Mouse (Mus musculus) kidney, adult 11 months (tissue): ENCODE results near the gene Tmem183a.

Source experiments
- DNase-seq: peaks from one replicate; pipeline ENCODE4 v3.0.0; 2022

Gene Tmem183a

DNA sequence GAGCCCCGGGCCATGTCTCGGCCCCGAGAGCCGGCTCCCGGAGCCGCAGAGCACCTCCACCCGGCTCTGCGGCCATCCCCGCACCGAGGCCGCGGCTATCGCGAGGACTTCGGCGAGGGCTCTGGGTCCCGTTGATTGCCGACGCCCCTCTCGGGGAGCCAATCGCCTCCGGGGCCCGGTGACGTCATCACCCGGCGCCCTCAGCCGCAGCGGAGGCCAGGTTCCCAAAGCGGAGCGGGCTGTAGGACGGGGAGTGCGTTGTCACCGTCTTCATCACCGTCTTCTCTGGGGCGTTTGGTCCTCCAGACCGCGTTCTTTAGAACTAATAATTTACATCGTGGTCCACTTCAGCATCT is at the start of gene Tmem183a:
Gene Tmem183a (minus strand): TSS at position 123 of the 356 bp plus-strand sequence.
- peak; percentile 94 for DNase-seq

DNA sequence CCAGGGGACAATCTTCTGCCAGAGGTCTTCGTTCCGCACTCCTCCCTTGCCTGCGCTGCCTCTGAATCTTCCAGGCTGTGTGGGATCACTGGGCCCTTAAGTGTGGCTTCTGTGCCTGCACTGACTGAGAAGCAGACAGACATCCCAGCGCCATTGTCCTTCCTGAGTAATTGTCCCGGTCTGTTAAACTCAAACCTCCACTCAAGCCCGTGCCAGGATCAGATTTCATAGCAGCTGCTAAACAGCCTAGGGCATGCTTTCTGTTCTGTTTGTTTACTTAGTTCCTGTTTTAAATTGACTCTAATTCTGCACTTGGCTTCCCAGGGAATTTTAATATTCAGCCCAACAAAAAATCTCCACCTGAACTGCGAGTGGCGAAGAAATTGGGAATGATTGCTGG is 46.3 kb upstream of the Tmem183a start:
- peak; percentile 55 for DNase-seq

DNA sequence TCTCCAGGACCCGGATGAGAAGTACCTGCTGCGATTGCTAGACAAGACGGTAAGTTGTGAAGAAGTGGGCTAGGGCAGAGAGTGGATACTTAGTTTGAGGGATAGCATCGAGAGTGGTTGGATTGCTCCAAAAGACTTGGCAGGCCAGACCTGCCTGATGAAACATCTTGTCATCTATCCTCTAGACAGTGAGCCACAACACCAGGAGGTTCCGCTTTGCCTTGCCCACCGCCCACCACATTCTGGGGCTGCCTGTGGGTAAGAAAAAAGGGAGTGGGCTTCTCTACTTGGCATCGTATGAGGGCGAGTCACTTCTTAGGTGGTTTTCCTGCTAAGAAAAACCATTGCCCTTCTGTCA is 44.6 kb upstream of the Tmem183a start:
- DNase-seq: no peak

DNA sequence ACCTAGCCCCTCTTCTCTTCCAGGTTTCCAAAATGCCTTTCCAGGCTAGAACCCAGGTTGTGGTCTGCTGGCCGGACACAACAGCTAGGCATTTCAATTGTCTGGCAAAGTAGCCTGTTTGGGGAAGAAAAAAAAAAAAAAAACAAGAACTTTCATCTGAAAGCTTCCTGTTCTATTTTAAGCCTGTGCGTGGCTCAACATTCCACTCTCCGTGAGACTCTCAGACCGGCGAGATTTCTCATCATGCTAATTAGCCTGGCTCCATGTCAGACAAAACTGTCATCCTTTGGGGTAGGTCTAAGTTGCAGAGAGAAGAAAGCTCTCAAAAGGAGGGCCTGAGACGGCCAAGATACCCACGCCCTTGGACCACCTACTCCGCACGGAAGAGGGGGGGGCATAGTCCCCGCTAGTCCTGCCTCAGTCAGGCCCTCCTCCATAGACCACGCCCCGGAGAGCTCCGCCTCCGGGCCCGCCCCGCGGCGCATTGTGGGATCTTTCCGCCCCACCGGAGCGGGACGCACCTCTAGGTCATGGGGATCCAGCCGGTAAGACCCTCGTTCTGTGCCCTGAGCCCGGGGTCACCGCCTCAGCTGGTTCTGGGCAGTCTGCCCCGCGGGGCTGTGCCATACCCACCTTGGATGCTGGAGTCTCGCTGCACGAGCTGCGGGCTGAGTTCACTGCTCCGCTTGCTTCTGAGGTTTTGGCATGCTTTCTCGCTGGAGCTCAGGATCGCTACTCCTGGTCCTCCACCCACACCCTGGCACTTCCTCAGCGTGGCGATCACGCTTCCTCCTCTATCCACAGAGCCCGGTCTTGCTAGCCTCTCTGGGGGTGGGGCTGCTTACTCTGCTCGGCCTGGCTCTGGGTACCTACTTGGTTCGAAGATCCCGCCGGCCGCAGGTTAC is 44.0 kb upstream of the Tmem183a start, which contains the start of gene Cyb5r1:
Gene Cyb5r1 (plus strand): TSS at position 51 of the 905 bp plus-strand sequence.
- DNase-seq: peak; percentile 84

DNA sequence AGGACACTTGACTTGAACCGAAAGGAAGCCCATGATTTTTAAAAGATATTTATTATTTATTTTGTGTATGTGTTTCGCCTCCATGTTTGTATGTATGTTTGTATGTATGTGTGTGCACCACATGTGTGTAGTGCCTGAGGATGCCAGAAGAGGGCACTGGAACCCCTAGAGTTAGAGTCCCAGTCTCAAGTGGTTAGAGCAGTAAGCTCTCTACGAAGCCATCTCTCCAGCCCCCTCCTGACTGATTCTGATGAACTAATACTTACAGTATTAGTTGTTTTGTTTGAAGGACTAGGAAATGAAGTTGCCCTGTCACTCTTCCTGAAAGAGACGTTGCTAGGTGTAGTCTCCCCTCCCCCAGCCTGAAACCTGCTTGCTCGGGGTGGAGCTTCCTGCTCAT is 38.0 kb upstream of the Tmem183a start:
- no peak for DNase-seq

DNA sequence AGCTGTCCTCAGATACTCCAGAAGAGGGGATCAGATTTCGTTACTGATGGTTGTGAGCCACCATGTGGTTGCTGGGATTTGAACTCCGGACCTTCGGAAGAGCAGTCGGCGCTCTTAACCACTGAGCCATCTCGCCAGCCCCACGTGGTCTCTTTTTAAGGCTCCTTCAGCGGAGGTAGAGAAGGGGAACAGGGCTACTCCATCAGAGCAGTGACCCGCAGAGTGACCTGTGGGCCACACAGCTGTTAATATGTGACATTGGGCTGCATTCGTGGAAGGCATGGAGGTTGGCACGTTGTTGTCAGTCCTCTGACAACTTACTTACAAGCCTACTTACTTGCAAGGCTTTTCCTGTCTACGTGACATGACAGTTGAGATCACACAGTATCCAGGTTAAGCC is 36.4 kb upstream of the Tmem183a start:
- DNase-seq: no peak

DNA sequence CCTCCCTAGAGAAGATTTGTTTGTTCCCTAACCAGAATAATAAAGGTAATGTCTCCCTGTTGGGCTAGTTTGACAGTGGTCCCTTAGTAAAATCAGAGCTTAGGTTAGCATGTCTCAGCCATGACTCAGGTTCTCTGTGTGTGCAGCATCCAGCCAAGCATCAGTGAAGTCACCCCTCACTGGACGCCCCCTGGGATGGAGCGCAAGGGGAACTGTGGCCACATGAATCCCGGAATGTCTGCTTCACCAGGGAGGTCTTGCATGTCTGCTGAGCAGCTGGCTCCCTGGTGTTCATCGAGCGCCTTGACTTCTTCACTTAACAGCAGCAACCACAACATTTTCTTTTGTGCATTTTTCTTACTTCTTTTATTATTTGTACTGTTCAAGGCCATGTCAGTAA is 32.0 kb upstream of the Tmem183a start:
- DNase-seq: no peak

DNA sequence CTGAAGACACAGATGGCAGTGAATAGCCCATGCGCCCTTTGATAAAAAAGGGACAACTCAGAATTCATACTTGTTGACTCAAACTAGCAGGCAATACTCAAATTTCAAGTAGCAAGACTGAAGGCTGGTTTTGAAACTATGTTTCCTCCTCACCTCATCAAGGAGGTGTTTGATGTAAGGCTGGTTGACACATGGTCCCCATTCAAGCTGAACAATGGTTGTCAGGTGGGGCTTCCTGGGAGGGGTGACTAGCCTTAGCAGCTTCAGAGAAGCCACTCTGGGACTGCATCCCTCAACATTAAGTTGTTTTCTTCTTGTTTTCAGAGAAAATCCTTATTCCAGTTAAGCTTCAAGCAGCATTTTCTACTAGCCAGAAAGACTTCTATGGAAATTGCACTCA is 23.9 kb upstream of the Tmem183a start, which contains the start of gene 4933406M09Rik:
Gene 4933406M09Rik (plus strand): TSS at position 275 of the 400 bp plus-strand sequence.
- DNase-seq: no peak

DNA sequence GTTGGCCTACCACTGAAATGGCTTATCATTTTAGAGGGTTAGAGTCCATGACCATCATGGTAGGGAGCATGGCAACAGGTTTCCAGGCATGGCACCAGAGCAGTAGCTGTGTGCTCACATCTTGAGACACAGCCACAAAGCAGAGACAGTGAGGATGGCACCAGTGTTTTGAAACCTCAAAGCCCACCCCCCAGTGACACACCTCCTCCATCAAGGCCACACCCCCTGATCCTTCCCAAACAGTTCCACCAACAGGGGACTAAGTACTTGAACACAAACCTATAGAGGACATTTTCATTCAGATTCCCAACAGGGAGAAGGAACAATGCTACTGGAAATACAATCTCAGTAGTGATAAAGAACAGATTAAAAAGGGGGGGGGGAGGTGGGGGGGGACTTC is 23.4 kb upstream of the Tmem183a start:
- DNase-seq: no peak

DNA sequence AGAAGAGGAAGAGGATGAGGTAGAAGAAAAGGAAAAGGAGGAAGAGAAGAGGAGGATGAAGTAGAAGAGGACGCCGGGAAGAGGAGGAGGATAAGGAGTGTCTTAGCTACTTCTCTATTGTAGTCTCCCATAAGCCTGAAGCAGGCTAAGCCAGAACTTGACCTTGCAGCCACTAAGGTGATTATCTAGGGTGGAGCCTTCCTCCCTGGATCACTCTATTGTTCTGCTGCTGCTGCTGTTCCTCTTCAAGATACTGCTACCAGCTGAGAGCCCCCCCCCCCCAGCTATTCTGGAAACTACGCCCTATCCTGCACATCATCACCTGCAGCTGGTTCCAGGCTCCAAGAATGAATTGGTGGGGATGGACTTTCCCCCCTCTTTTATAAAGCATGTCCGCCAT is 22.8 kb upstream of the Tmem183a start:
- DNase-seq: no peak

DNA sequence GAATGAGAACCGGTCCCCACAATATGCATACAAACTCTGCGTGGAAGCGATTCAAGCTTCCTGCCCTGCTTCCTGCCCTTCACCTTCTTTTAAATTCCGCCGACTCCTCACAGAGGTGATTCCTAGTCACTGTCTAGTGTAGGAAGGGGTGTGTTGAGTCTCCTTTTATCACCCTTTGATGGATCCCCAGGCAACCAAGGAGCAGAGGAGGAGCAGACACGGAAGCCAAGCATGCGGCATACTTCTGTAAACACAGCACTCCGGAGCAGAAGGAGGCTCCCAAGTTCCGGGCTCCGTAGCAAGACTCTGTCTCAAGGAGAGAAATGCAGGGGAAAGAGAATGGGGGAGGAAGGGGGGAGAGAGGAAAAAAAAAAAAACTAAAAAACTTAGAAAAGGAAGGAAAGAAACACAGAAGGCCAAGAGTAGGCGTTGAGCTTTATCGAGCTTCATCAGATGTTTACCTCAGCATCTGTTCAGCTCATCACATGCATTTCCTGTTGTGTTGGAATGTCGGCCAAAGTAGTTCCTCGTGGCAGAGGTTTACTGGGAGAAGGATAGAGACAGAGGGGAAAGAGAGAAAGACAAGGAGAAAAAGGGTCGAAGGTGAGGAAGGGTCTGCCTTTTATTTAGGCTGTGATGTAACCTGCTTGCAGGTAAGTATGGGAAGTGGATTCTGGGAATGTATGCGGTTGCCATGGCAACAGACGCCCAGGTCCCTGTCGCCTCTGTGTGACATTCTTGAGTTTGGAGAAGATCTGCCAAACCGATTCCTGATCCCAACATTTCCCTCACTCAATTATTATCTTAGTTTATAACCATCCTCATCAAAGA is 20.2 kb upstream of the Tmem183a start:
- no peak for DNase-seq

DNA sequence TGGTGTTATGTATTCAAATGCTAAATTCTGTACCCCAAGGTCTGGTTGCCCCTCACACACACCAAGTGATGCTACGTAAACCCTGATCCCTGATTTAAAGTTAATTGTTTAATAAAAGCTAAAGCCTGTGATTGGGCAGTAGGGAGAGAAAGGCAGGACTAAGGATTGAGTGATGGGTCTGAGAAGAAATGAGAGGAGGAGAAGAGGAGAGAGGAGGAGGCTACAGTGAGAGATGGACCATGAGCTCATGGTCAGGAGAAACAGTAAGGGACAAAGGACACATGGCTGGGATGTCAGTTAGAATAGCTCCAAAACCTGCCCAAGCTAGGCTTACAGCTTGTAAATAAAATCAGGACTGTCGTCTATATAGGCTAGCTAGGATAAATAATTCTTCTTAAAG is 19.3 kb upstream of the Tmem183a start:
- DNase-seq: no peak

DNA sequence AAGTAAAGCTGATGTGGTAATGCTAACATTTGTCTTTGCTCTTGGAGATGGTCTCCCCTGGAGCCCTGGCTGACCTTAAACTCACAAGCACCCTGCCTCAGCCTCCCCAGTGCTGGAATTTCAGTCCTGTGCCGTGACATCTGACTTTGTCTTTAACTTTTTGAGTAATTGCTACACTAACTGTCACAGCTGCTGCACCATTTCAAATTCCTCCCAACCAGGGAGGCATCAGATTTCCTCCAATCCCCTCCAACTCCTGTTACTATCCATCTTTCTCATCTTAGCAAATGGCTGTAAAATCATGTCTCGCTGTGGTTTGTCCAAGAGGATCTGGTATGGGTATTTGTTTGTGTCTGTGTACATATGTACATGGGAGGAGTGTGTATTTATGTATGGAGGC is 12.3 kb upstream of the Tmem183a start:
- no peak for DNase-seq

DNA sequence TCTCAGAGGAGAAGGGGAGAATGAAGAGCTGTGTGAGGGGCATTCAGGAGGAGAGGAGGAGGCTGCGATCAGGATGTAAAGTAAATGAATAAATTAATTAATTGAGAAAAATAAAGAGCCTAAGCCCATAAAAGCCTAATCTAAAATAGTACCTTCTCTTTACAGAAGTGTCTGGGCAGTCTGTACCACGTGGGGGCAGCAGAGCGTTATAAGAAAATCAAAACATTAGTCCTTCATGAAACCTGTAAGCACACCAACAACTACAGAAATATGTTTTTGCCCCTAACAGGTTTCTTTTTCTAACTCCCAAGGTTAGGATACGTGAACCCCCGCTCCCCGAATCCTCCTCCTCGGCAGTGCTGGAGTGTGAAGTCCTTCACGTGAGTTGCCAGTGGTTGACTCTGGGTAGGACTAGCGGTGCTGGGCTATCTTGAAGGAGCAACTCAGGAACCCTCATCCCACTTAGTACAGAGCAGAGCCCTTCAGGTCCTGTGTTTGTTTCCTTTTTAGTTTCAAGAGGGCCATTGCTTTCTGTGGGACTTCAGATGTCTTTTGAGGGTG is 7.1 kb upstream of the Tmem183a start:
- peak; percentile 51 for DNase-seq

DNA sequence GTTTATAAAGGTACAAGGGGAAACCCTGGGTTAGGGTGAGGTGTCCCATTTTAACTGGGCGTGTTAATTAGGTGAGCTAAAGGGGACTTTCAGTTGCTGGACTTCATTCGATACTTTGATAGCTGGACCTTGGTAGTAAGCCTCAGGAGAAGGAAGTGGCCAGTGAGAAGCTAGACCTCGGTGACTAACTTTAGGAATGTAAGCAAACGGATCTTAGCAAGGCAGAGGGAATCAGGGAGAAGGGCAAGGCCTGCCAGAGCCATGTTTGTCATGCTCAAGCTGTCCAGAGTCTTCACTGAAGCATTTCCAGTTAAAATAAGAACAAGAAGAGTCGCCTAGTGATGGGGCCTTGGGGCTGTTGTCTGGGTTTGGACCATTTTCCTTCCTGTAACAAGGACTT is 3.7 kb upstream of the Tmem183a start:
- DNase-seq: no peak

DNA sequence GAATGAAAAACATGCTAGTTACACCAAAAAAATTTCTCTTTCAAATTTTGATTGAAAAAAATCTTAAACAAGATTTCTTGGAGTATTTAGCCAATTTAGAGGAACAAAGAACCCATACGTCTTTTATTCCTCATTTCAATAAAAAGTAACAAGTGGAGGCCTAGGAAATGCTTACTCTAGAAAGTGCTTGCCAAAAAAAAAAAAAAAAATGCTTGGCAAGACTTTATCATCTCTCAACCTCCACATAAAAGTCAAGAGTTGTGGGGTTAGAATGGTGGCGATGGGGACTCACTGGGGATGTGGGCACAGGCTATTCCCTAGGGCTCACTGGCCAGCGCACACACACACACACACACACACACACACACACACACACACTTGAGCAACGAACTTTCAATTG is 1.4 kb upstream of the Tmem183a start:
- DNase-seq: no peak

DNA sequence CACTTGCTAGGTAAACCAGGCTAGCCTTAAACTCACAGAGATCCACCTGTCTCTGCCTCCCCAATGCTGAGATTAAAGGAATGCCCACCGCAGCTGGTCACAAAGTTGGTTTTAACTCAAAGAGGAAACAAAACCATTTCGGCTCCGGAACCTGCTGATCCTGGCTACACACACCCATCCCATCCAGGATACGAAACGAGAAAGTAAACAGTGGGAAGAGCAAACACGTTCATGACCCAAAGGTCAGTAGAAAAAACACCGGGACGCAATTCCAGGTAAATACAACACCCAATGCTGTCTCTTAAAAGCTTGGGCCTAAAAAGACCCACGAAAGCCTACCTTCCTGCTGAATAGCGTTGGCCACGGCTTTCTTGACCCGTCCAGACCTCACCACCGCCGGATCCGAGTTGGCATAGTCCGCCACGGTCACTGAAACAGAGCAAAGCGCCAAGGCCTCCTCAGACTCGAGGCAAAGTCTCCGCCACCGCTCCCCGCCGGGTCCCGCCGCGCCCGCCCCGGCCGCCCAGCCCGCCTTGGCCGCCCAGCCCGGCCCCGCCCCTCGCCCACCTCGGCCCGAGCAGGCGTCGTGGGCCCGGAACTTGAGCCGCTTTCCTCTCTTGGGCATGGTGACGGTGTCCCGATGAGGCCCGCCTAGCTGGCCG is 453 bp downstream of the Tmem183a start:
- DNase-seq: no peak

DNA sequence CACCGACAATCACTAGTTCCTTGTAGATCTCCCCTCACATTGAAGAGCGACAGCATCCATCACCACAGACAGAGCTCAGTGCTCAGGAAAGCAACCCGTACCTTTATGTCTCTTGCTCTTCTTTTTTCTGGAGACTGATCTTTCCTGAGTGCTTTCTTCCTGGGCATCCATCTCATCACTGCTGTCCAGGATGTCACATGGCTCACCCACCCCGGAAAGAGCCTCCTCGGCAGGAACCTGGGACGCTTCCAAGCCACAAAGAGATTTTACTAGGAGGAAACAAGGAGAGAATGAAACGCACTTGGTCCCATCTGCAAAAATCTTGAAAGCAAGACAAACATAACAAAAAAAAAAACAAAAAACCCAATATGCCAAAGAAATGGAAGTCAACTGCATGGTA is 1.1 kb downstream of the Tmem183a start:
- no peak for DNase-seq

DNA sequence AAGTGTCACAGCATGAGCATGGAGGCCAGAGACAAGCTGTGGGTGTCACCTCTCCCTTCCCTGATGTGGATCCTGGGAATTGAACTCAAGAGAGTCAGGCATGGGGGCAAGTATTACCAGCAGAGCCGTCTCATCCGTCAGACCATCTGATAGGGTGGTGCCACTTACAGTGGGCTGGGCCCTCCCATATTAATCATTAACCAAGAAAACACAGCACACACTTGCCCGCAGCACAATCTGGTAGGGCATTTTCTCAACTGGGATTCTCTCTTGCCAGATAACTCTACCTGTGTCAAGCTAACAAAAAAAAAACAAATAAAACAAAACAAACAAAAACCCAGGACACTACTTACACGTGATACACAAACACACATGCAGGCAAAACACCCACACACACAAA is 4.3 kb downstream of the Tmem183a start:
- peak; percentile 10 for DNase-seq

DNA sequence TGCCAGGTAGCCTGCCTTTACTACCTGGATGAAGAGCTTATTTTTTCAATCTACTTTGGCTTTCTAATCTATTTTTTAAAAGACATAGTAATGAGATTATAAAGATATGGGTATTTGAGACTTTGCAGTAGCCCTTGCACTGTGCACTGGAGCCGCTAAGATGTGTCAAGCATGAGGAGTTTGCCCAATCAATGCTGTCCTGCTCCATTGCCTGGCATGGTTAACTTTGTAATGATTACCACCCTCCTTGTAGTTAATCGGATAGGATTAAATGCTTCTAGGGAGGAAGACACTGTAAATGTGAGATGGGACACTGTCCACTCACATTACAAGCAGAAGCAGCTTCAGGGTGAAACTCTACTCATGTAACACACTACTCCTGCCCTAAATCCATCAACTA is 8.5 kb downstream of the Tmem183a start:
- DNase-seq: peak; percentile 33

DNA sequence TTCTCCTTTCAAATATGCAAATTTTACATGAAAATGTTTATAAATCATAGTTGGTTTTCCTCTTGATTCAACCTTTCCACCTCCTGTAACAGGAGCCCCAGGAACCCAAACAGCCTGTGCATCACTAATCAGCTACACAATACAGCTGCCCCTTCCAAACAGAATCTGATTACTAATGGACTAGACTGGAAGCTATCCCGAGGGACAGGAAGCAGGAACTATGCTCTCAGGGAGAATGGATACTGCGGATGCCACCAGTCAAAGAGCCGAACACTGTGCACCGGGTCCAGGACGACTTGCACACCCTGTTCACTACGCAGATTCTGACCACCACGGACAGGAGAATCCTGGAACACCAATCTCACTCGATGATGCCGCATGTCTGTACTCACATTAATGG is 14.0 kb downstream of the Tmem183a start:
- no peak for DNase-seq

DNA sequence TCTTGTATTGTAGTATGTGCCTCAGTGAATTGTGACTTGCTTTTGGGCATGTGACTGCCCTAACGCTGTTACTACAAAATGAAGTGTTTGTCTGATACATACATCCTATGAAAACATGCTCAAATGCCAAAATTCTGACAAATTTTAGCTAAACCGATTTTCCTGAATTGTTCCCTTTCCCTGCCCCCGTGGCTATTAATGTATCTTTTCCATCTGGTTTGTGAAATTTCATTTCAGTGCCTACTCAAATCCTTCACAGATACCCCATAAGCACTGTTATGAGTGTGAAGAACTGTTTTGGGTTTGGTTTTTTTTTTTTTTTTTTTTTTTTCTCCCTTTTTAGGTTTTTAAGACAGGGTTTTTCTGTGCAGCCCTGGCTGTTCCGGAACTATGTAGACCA is 16.7 kb downstream of the Tmem183a start:
- no peak for DNase-seq
